Mouse (Mus musculus) CD4-positive helper T cell, adult 2 months (primary cell): Measurements from ENCODE around the gene Frmd6.

ENCODE experiments used
- DNase-seq: peaks from one replicate; pipeline ENCODE4 v3.0.0-alpha.2; 2012; ENCODE audit warnings: low read depth, missing footprints, low spot score

The Frmd6 gene

DNA sequence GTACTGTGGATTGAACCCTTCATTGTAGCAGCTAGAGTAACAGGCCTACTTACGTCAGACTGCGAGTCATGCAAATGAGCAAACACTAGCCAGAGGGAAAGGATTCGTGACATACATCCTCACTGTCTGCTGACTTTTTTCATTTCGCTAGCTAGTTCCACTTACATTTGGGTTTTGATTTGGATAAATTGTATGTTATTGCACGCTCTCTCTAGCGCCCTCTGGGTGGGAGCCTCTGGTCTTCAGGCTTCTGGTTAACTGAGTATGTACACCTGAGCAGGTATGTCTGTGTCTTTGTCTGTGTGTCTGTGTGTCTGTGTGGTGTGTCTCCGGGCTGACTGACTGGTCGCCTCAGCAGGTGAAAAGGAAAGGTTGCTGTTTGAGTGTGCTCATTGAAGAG is 72.1 kb downstream of the Frmd6 start:
- DNase-seq, result no peak

DNA sequence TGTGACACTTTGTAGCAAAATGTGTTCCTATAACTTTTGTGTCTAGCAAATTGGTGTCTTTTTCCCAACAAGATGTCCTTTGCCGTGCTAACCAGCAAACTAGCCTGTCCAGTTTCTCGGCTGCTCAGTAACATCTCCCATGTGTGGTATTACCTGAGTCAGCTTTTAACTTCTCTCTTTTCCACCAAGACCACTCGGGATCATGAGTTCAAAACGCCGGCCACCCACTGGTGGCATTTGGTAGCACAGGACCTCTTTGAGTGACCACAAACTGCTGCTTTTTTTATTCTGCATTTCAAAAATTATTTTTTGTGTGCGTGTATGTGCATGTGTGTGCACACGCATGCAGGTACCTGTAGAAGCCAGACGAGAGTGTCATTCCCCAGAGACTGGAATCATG is 73.1 kb downstream of the Frmd6 start:
- DNase-seq, result no peak

DNA sequence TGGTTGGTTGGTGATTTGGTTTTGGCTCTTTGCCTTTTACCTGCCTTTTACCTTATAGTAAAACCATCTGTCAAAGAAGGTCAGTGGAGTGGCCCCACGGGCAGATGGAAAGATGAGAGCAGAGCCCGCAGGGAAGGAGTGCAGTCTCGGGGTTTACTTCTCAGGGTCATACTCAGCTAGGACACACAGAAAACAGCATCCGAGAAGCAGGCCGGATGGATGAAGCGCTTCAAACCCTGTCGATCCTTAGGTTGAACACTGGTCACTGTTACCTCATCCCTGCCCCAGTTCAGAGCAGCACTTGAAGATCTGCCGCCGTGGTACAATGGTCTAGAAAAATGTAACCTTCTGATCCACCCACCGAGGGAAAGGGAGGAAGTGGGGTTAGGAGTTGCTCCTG is 79.2 kb downstream of the Frmd6 start:
- DNase-seq, result no peak

DNA sequence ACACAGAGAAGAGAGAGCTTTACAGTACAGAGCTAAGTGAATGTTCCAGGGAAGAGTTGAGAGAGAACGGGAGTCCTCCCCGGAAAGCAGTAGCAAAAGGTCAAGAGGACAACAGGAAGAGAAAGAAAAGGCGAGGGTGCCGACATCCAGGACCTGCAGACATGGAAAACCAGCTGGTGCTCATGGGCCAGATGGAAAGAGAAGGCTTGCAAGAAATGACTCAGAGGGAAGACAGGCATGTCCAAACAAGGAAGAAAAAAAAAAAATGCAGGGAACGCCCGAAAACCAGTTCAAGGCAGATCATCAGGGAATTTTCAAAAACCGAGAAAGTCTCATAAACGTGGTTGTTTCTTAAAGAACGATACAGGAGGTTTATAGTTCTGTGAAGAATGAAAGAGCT is 81.6 kb downstream of the Frmd6 start:
- no peak for DNase-seq

DNA sequence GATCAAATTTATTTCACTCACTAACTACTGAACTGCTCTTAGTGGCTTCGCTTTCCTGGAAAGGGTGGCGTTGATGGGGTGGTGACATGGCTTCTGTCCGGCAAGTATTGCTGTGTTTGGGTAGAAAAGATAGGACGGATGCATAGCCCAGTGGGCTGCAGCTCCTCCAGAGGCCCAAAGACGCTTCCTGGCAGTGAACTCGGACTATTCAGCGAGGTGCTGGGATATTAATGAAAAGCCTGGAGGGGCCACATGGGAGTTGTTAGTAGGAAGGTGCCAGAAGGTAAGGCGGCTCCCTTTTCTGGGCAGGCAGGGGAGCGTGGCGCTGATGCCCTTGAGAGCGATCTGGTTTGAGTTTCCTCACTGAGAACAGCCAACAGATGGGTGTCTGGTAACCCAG is 82.3 kb downstream of the Frmd6 start:
- DNase-seq, result no peak

DNA sequence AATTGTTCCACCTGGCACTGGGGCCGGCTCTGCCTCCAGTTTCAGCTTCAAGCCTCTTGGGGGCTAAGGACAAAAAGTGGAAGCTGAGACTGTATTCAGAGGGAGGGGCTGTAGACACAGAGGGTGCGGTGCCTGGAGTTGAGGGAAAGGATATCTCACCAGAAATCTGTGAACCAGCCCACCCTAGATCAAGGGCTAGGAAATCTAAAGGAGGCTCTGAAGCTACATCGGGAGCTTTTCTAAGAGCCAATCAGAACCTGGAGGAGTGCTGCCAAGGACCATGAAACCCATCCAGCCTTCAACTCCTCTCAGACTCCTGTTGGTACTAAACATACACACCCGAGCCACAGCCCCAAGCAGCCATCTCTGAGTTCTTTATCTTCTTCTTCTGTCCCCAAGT is 82.8 kb downstream of the Frmd6 start:
- DNase-seq, result no peak

DNA sequence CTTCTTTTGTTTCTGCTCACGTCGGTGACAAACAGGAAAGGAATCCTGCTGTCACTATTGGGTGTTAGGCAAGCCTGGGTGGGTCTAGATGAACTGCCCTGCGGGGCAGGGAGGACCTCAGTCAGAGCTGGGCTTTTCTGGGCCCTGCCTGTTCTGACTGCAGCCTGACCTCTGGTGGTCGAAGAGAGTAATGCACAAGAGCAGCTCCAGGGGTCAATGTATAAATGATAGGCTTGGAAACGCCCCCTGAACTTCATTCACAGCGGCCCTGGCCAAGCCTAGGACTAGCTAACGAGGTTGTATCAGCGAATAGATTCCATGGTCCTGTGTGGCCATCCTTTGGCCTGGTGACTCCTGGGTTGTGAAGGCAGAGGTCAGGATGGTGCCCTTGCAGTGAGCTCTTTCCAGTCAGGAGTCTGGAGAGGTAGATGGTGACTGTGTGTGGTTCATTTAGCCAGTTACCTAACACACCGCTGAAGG is 85.0 kb downstream of the Frmd6 start:
- peak; percentile 71 for DNase-seq

DNA sequence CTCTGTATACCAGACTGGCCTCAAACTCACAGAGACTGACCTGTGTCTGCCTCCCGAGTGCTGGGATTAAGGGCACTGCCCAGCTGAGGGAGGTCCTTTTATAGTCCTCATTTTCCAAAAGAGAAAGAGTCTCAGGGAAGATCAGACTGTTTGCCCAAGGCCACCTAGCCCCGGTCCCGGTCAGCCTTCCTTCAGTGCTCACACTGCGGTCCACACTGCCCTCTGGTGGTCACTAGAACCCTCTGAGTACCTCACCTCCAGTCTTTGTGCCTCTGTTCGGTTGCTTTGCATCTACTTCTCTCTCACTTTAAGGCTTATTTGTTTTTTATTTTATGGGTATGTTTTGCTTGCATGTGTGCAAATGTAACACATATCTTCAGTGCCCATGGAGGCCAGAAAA is 85.7 kb downstream of the Frmd6 start:
- DNase-seq, result peak; percentile 67

DNA sequence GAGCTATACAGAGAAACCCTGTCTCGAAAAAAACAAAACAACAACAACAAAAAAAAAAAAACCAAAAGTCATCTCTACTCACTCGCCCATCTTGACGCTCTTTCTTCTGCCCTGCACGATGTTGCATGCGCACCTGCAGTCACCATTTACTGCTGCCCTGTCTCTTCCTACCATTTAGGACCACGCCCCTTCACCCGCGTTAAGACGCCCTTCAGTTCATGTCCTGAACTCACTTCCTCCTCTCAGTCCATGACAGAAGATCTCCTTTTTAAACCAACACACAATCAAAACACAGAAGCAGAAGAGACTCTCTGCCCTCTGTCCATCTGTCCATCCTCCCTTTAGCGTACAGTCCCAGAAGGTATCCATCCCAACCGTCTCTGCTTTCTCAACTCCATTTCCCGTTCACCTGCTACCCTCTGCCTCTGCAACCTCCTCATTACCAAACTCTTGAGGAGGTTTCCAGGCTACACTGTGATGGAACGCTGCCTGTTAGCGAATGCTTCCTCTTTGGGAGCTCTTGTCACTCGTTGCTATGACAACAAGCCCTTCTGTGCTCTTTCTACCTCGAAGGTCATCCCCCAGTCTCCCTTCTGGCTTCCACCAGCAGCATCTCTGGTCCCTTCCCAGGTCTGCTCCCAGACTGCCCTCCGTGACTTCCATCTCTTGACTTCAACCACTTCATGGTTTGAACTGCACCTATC is 86.5 kb downstream of the Frmd6 start:
- DNase-seq, result no peak

DNA sequence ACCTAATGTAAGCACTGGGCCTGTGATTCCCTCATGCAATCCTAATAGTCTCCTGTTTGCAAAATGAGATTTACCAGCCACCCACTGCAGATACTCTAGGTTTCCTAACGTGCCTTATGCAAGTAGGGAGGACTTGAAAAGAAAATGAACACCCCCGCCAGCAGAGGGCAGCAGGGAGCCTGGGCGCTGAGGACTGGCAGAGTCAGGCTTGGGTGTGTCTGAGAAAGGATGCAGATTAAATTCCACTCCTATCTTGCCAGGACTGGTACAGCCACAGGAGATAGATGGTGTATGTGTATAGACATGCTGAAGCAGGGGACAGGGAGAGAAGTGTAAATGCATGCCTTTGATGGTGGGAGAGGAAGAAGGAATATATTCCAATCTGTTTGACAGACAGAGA is 88.1 kb downstream of the Frmd6 start:
- peak; percentile 84 for DNase-seq

DNA sequence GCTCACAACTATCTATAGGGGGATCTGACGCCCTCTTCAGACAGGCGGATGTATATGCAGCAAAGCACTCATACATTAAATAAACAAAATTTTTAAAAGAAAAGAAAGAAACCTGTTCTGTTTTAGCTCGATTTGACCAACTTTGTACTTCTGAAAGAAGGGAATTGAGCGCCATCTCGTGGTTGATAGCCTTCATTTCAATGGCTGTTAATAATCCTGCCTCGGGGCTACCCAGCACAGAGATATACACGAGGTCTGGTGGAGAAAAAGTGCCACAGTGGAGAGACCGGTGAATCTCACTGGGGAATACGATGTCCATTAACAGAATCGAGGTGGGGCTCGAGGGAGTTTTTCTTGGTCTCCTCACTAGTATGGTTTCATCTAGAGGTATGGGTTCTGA is 89.1 kb downstream of the Frmd6 start:
- peak; percentile 65 for DNase-seq

DNA sequence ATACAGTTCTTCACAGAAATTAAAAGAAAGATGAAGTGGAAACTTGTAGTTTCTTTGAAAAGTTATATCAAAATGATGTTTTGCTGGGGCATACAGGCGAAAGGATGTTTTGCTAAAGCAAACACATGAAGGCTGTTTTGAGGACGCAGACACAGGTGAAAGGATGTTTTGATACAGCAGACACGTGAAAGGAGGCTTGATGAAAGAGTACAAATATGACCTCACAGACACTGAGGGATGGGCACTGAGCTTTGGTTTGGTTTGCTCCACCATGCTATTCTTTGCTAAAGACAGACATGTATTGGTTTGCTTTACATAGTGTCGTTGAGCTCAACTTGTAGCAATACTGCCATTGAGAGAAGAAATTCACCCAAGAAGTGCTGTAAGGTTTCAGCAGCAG is 104.5 kb downstream of the Frmd6 start:
- DNase-seq, result no peak

DNA sequence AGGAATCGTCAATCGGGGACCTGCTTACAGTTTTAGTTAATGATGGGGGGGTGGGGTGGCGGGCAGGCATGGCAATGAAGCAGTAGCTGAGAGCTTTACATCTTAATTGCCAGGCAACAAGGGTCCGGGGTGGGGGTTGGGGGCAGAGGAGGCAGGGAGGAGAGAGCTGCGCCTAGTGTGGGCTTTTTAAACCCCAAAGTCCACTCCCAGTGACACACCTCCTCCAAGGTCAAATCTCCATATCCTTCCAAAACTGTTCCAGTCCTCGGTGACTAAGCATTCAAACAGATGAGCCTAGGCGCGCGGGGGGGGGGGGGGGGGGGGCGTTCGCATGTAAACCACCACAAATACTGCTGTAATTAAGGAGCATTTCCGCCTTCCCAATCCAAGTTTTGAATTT is 111.8 kb downstream of the Frmd6 start:
- no peak for DNase-seq

DNA sequence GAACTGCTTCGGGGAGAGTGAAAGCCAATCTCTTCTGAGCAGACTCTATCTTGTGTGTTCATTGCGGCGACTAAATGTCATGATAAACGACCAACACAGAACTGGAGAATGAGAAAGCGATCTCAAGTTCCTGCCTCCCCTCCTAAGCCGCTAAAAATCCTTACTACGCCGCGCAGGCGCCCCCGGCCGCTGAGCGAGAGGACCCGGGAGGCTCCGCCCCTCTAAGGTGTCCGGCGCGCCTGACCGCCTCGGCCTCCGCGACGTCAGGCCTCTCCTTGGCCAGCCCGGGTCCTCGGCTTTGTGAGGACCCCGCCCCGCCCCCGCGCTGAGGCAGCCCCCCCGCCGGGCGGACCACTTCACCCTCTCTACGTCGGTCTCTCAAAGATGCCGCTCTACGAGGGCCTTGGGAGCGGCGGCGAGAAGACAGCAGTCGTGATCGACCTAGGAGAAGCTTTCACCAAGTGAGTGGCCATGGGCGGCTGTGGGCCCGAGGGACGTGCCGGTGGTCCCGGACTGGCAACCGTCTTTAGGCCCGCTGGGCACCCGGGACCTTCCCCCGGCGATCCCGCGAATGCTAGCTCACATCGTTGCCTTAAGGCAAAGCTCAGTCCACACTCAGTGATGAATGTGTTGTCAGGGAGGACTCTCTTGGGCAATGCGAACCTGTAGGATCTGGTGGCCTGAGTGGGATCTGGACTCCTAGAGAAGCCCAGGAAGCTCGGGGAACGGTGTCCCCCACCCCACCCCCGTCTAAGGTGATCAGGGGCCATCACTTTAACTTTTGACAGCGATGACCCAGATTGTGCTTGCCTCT is 112.5 kb downstream of the Frmd6 start, which contains the start of gene Actr10:
Gene Actr10, plus strand, starts transcription at position 287 of the 814 bp plus-strand sequence.
- peak; percentile 93 for DNase-seq

DNA sequence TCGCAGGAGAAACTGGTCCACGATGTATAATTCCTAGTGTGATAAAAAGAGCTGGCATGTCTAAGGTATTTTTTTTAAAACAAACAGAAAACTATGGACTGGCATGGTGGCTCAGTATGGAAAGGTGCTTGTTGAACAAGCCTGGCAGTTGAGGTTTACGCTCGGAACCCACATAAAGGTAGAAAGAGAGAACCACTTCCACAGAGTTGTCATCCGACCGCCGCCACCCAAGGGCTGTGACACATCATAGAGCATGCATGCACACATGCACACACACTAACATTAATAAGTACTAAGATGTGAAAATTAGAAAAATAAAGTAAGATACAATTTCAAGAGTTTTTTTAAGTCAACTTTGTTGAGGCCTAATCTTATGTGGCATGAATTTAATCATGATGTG is 115.5 kb downstream of the Frmd6 start:
- DNase-seq, result peak; percentile 79

DNA sequence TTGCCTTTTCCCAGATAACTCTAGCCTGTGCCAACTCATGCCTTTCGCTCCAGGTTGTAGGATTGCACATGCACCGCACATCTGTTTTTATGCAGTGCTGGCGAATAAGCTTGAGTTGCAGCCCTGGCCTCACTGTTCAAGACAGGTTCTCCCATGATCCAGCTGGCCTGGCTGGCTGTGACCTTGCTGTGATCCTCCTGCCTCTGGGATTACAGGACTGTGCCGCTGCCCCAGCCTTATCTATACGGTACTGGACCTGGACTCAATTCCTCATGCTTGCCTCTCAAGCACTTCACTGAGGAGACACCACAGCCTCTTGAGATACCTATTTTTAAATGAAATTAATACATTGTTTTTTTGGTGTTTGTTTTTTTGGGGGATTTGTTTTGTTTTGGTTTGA is 118.9 kb downstream of the Frmd6 start:
- DNase-seq, result no peak

DNA sequence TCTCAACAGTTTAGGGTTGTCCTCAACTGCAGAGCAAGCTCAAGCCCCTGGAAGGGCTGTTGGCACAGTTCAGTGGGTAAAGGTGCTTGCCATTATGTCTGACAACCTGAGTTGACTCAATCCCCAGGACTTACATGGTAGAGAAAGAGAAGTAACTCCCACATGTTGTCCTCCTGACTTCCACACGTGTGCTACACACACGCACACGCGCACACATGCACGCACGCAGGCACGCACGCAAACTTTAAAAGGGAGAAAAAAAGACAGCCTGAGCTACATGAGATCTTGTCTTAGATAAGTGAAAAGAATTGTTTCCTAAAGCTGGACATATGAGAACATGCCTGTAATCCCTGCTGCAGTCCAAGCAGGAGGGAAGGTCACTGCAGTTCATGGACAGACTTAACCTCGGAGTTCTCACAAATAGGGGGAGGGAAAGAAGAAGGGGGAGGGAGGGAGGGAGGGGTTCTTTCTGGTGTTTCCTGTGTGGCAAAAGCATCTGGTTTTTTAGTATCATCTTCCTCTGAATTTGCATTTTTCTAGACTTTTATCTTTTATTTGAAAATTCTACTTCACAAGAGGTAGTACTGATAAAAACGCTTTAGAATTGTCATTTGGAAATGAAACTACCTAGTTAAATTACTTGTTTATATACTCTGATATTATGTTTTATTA is 121.4 kb downstream of the Frmd6 start:
- peak; percentile 54 for DNase-seq
